Mouse (Mus musculus) embryonic facial prominence, embryonic 15.5 days (tissue): ENCODE data around the gene Sorbs1. TPM values are rescaled to one million over a fixed set of nuclear protein-coding genes. Genes with fewer than 3 reads are reported as not detected.

Source experiments
- ATAC-seq: fragments of 200-750 bp; cut with Nextera tagmentation; 2 replicates; pipeline ENCODE4 v1.8.0; 2017; ENCODE audit warnings: low read depth, moderate TSS enrichment; ENCODE audit not compliant: insufficient number of reproducible peaks, low FRiP score, low TSS enrichment
- H3K27ac ChIP-seq: fragments of 300-500 bp; sonication (generic); replicated peaks from 2 replicates; pipeline ENCODE4 v1.5.1; 2015; ENCODE audit warnings: mild to moderate bottlenecking, inconsistent platforms
- H3K27me3 ChIP-seq: fragments of 300-500 bp; sonication (generic); 2 replicates; pipeline ENCODE4 v1.6.1; 2015; ENCODE audit warnings: inconsistent platforms
- H3K36me3 ChIP-seq: fragments of 300-500 bp; sonication (generic); 2 replicates; pipeline ENCODE4 v1.6.1; 2015; ENCODE audit warnings: mild to moderate bottlenecking, inconsistent platforms
- H3K4me1 ChIP-seq: fragments of 300-500 bp; sonication (generic); 2 replicates; pipeline ENCODE4 v1.6.1; 2015; ENCODE audit warnings: inconsistent platforms
- H3K4me2 ChIP-seq: fragments of 300-500 bp; sonication (generic); replicated peaks from 2 replicates; pipeline ENCODE4 v1.6.1; 2015; ENCODE audit warnings: mild to moderate bottlenecking, inconsistent platforms
- H3K4me3 ChIP-seq: fragments of 300-500 bp; sonication (generic); replicated peaks from 2 replicates; pipeline ENCODE4 v1.5.1; 2015; ENCODE audit warnings: mild to moderate bottlenecking, inconsistent platforms
- H3K9ac ChIP-seq: fragments of 300-500 bp; sonication (generic); 2 replicates; pipeline ENCODE4 v1.6.1; 2015; ENCODE audit warnings: inconsistent platforms
- H3K9me3 ChIP-seq: fragments of 300-500 bp; sonication (generic); replicated peaks from 2 replicates; pipeline ENCODE4 v1.6.1; 2016; ENCODE audit warnings: inconsistent platforms
- WGBS: fragments of 180-500 bp; shearing (Covaris S2); methylation state at CpG from one replicate; pipeline ENCODE4 v1.1.7; 2015; 5-methylcytosine and 5-hydroxymethylcytosine counted together
- polyA plus RNA-seq: library from polyadenylated mRNA; unstranded; fragments of >200 nt; fragmentation: Nextera tagmentation; extraction: Ambion mirVana; gene quantifications from 2 replicates; pipeline ENCODE4 v1.2.1, GENCODE M21; 2015

The Sorbs1 gene
- polyA plus RNA-seq, 1 experiment from 2014 or later = 55.6 TPM

- H3K9ac ChIP-seq = no peak overlapping the region
- no peak overlapping the region for H3K4me3 ChIP-seq
- H3K27ac ChIP-seq = peak overlapping the region; percentile 34
- ATAC-seq = 0 out of 2 replicates have a peak, but pooled peaks have one; percentile 35
- WGBS = 54% methylated on average over 12 of the region's 12 CpGs
- H3K4me1 ChIP-seq = peaks cover 16% of the 10 kb centered on the region
- no peaks in the 10 kb centered on the region for H3K36me3 ChIP-seq
- H3K9me3 ChIP-seq = no peaks in the 10 kb centered on the region
- no peaks in the 10 kb centered on the region for H3K27me3 ChIP-seq
- no peak overlapping the region for H3K4me2 ChIP-seq
These were observed 76.9 kb downstream of the Sorbs1 start for GRCm38 (mm10) chr19:40436465-40437200.

- WGBS = 87% methylated on average over 2 of the region's 2 CpGs
- peaks cover 16% of the 10 kb centered on the region for H3K4me1 ChIP-seq
- no peak overlapping the region for H3K9ac ChIP-seq
- H3K27me3 ChIP-seq = no peaks in the 10 kb centered on the region
- H3K27ac ChIP-seq = no peak overlapping the region
- no peak overlapping the region for H3K4me2 ChIP-seq
- no peaks in the 10 kb centered on the region for H3K36me3 ChIP-seq
- H3K9me3 ChIP-seq = no peaks in the 10 kb centered on the region
- no peak overlapping the region for H3K4me3 ChIP-seq
- ATAC-seq = no peak
These were observed 77.8 kb downstream of the Sorbs1 start for GRCm38 (mm10) chr19:40435797-40436196.

GRCm38 (mm10) chr19:40435045-40435444 lies 78.5 kb downstream of the Sorbs1 start:
- Histone ChIP-seq H3K4me1 (peaks cover 16% of the 10 kb centered on the region), H3K36me3 (no peaks in the 10 kb centered on the region), H3K4me3 (no peak overlapping the region), H3K27ac (no peak overlapping the region), H3K4me2 (no peak overlapping the region), H3K9ac (no peak overlapping the region), H3K27me3 (no peaks in the 10 kb centered on the region), H3K9me3 (no peaks in the 10 kb centered on the region)
- WGBS = 83% methylated on average over 7 of the region's 7 CpGs
- ATAC-seq = no peak

- no peak overlapping the region for H3K4me3 ChIP-seq
- H3K4me2 ChIP-seq = no peak overlapping the region
- 89% methylated on average over 10 of the region's 10 CpGs for WGBS
- H3K4me1 ChIP-seq = peaks cover 16% of the 10 kb centered on the region
- H3K9ac ChIP-seq = no peak overlapping the region
- no peak overlapping the region for H3K27ac ChIP-seq
- ATAC-seq = no peak
- H3K27me3 ChIP-seq = no peaks in the 10 kb centered on the region
- no peaks in the 10 kb centered on the region for H3K36me3 ChIP-seq
- H3K9me3 ChIP-seq = no peaks in the 10 kb centered on the region
These were observed 79.3 kb downstream of the Sorbs1 start for GRCm38 (mm10) chr19:40434042-40434869.

- Histone ChIP-seq H3K36me3 (no peaks in the 10 kb centered on the region), H3K4me2 (no peak overlapping the region), H3K9ac (no peak overlapping the region), H3K4me3 (no peak overlapping the region), H3K27me3 (no peaks in the 10 kb centered on the region), H3K27ac (no peak overlapping the region), H3K4me1 (peaks cover 16% of the 10 kb centered on the region), H3K9me3 (no peaks in the 10 kb centered on the region)
- WGBS = 53% methylated on average over 8 of the region's 8 CpGs
- ATAC-seq = no peak
These were observed 80.2 kb downstream of the Sorbs1 start for GRCm38 (mm10) chr19:40433316-40433912.

GRCm38 (mm10) chr19:40431969-40432368 lies 81.6 kb downstream of the Sorbs1 start:
- Histone ChIP-seq H3K27me3 (no peaks in the 10 kb centered on the region), H3K4me1 (peaks cover 16% of the 10 kb centered on the region), H3K4me3 (no peak overlapping the region), H3K27ac (no peak overlapping the region), H3K9me3 (no peaks in the 10 kb centered on the region), H3K4me2 (no peak overlapping the region), H3K36me3 (no peaks in the 10 kb centered on the region), H3K9ac (no peak overlapping the region)
- ATAC-seq = no peak
- 49% methylated on average over 4 of the region's 4 CpGs for WGBS

GRCm38 (mm10) chr19:40429572-40429971 lies 84.0 kb downstream of the Sorbs1 start:
- H3K36me3 ChIP-seq = no peaks in the 10 kb centered on the region
- peaks cover 16% of the 10 kb centered on the region for H3K4me1 ChIP-seq

GRCm38 (mm10) chr19:40429169-40429568 lies 84.4 kb downstream of the Sorbs1 start:
- no peak overlapping the region for H3K27ac ChIP-seq
- H3K4me1 ChIP-seq = peaks cover 16% of the 10 kb centered on the region
- WGBS = 85% methylated on average over 3 of the region's 3 CpGs
- H3K4me2 ChIP-seq = no peak overlapping the region
- ATAC-seq = no peak
- no peak overlapping the region for H3K4me3 ChIP-seq
- H3K36me3 ChIP-seq = no peaks in the 10 kb centered on the region
- no peaks in the 10 kb centered on the region for H3K9me3 ChIP-seq
- H3K9ac ChIP-seq = no peak overlapping the region
- H3K27me3 ChIP-seq = no peaks in the 10 kb centered on the region

More at GRCm38 (mm10) chr19:40429572-40429971, 84.0 kb downstream of the Sorbs1 start:
- Histone ChIP-seq H3K9ac (no peak overlapping the region), H3K27ac (no peak overlapping the region), H3K27me3 (no peaks in the 10 kb centered on the region), H3K4me2 (no peak overlapping the region), H3K9me3 (no peaks in the 10 kb centered on the region), H3K4me3 (no peak overlapping the region)
- WGBS = 40% methylated on average over 3 of the region's 3 CpGs
- no peak for ATAC-seq

GRCm38 (mm10) chr19:40426103-40426960 lies 87.2 kb downstream of the Sorbs1 start:
- no peak overlapping the region for H3K4me3 ChIP-seq
- 75% methylated on average over 16 of the region's 16 CpGs for WGBS
- H3K9me3 ChIP-seq = no peaks in the 10 kb centered on the region
- H3K36me3 ChIP-seq = no peaks in the 10 kb centered on the region
- peak overlapping the region; percentile 35; the same call in 1 of the 2 replicates for H3K27ac ChIP-seq
- H3K27me3 ChIP-seq = no peaks in the 10 kb centered on the region
- H3K4me2 ChIP-seq = no peak overlapping the region
- peaks cover 7% of the 10 kb centered on the region; the same call in 1 of the 2 replicates for H3K4me1 ChIP-seq
- H3K9ac ChIP-seq = no peak overlapping the region
- ATAC-seq = peak; percentile 51; the same call in 1 of the 2 replicates

- Histone ChIP-seq H3K4me1 (peaks cover 7% of the 10 kb centered on the region; the same call in 1 of the 2 replicates), H3K9ac (no peak overlapping the region), H3K36me3 (no peaks in the 10 kb centered on the region), H3K4me3 (no peak overlapping the region), H3K4me2 (no peak overlapping the region), H3K27ac (peak overlapping the region; percentile 35; the same call in 1 of the 2 replicates), H3K9me3 (no peaks in the 10 kb centered on the region), H3K27me3 (no peaks in the 10 kb centered on the region)
- no peak for ATAC-seq
- 22% methylated on average over 5 of the region's 5 CpGs for WGBS
These were observed 88.3 kb downstream of the Sorbs1 start for GRCm38 (mm10) chr19:40425326-40425725.
